Mouse (Mus musculus): Measurements from ENCODE around the gene Cdk19. TPM values are rescaled to one million over a fixed set of nuclear protein-coding genes. Genes with fewer than 3 reads are reported as not detected.
"Not testable (repeated sequence)": the region's sequence is repeated elsewhere in the genome, so short reads cannot be mapped to it uniquely, and the experiment has no call there.

The Cdk19 gene
- polyA plus RNA-seq, 1 experiment from 2014 or later: 7.3 TPM

- Histone ChIP-seq H3K9me3 (replicated peaks; ENCODE audit: low read length) (no peaks in the 10 kb centered on the region), H3K4me3 (replicated peaks; ENCODE audit: low read depth, low read length) (no peak overlapping the region), H3K4me1 (replicated peaks; ENCODE audit: insufficient read depth, low read length) (peaks cover 6% of the 10 kb centered on the region; the same call in 1 of the 2 replicates), H3K9ac (ENCODE audit: low read depth, low read length) (no peak overlapping the region), H3K36me3 (ENCODE audit: insufficient read depth, low read length) (no peaks in the 10 kb centered on the region), H3K4me2 (ENCODE audit: low read length) (no peak overlapping the region), H3K27ac (no peak overlapping the region), H3K27me3 (ENCODE audit: insufficient read depth, low read length) (no peaks in the 10 kb centered on the region)
- DNase-seq (ENCODE audit: low spot score): no peak
- no peak for ATAC-seq (replicated peaks; ENCODE audit: low FRiP score, low read depth)
- WGBS: 74% methylated on average over 2 of the region's 2 CpGs
- TF ChIP-seq CTCF (IDR thresholded peaks at IDR 0.05; ENCODE audit: low read depth): no peak
These were observed 82.4 kb downstream of the Cdk19 start for GRCm38 (mm10) chr10:40421724-40422123.

DNA sequence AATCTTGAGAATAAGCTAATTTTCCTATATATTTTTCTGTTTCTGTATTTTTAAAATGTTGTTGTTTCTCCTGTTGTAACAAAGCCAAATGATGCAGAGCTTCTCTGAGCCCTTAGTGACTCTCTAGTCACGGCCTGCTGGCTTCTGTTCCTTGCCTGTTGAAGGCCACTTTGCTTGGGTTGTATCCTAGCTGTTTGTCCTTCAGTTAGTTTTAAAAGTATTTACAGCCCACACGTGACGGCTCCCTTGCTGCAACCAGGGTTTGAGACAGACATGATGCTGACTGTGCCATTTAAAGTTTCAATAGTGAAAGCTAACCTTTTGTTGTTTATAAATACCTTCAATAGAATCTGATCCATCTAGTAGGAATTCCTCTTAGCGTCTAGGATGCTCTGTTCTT lies 83.3 kb downstream of the Cdk19 start:
- no peak for ATAC-seq (replicated peaks; ENCODE audit: low FRiP score, low read depth)
- WGBS: 32% methylated on average over 4 of the region's 4 CpGs
- no peak overlapping the region for H3K9ac ChIP-seq (ENCODE audit: low read depth, low read length)

DNA sequence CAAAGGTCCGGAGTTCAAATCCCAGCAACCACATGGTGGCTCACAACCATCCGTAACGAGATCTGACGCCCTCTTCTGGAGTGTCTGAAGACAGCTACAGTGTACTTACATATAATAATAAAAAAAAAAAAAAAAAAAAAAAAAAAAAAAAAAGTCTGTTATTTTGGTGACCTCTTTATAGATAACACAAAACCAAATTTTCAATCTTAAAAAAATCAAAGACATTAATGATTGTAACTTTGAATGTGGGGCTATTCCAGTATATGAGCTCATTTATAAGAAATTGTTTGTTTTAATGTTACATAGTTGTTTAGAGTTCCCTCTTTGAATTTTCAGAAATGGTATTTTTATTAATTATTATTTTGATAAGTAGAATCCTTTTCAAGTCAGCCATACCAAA lies 85.1 kb downstream of the Cdk19 start:
- H3K36me3 ChIP-seq (ENCODE audit: insufficient read depth, low read length); H3K4me3 ChIP-seq (replicated peaks; ENCODE audit: low read depth, low read length); ATAC-seq (replicated peaks; ENCODE audit: low FRiP score, low read depth); H3K27me3 ChIP-seq (ENCODE audit: insufficient read depth, low read length); H3K4me2 ChIP-seq (ENCODE audit: low read length); H3K4me1 ChIP-seq (replicated peaks; ENCODE audit: insufficient read depth, low read length); DNase-seq (ENCODE audit: low spot score); H3K9ac ChIP-seq (ENCODE audit: low read depth, low read length); H3K9me3 ChIP-seq (replicated peaks; ENCODE audit: low read length); H3K27ac ChIP-seq: not testable (repeated sequence)
- 74% methylated on average over 3 of the region's 4 CpGs for WGBS

More for the DNA sequence above, 83.3 kb downstream of the Cdk19 start:
- no peaks in the 10 kb centered on the region for H3K27me3 ChIP-seq (ENCODE audit: insufficient read depth, low read length)
- no peak overlapping the region for H3K27ac ChIP-seq
- DNase-seq (ENCODE audit: low spot score): no peak
- no peaks in the 10 kb centered on the region for H3K36me3 ChIP-seq (ENCODE audit: insufficient read depth, low read length)
- H3K4me1 ChIP-seq (replicated peaks; ENCODE audit: insufficient read depth, low read length): peaks cover 6% of the 10 kb centered on the region; the same call in 1 of the 2 replicates
- H3K4me3 ChIP-seq (replicated peaks; ENCODE audit: low read depth, low read length): no peak overlapping the region
- no peak for TF ChIP-seq CTCF (IDR thresholded peaks at IDR 0.05; ENCODE audit: low read depth)
- H3K9me3 ChIP-seq (replicated peaks; ENCODE audit: low read length): no peaks in the 10 kb centered on the region
- no peak overlapping the region for H3K4me2 ChIP-seq (ENCODE audit: low read length)

GRCm38 (mm10) chr10:40425243-40426095 lies 86.1 kb downstream of the Cdk19 start:
- DNase-seq (ENCODE audit: low spot score): no peak
- TF ChIP-seq CTCF (IDR thresholded peaks at IDR 0.05; ENCODE audit: low read depth): no peak

GRCm38 (mm10) chr10:40426096-40426450 lies 86.7 kb downstream of the Cdk19 start:
- H3K9ac ChIP-seq (ENCODE audit: low read depth, low read length): no peak overlapping the region
- H3K4me1 ChIP-seq (replicated peaks; ENCODE audit: insufficient read depth, low read length): peaks cover 6% of the 10 kb centered on the region; the same call in 1 of the 2 replicates
- H3K27ac ChIP-seq: no peak overlapping the region
- ATAC-seq (replicated peaks; ENCODE audit: low FRiP score, low read depth) (no peak), DNase-seq (ENCODE audit: low spot score) (no peak)
- no peaks in the 10 kb centered on the region for H3K27me3 ChIP-seq (ENCODE audit: insufficient read depth, low read length)
- H3K4me2 ChIP-seq (ENCODE audit: low read length): no peak overlapping the region
- H3K36me3 ChIP-seq (ENCODE audit: insufficient read depth, low read length): no peaks in the 10 kb centered on the region
- H3K4me3 ChIP-seq (replicated peaks; ENCODE audit: low read depth, low read length): no peak overlapping the region
- H3K9me3 ChIP-seq (replicated peaks; ENCODE audit: low read length): no peaks in the 10 kb centered on the region
- TF ChIP-seq CTCF (IDR thresholded peaks at IDR 0.05; ENCODE audit: low read depth): no peak
- 50% methylated on average over 6 of the region's 6 CpGs for WGBS

More at GRCm38 (mm10) chr10:40425243-40426095, 86.1 kb downstream of the Cdk19 start:
- no peak overlapping the region for H3K27ac ChIP-seq
- H3K9me3 ChIP-seq (replicated peaks; ENCODE audit: low read length): no peaks in the 10 kb centered on the region
- no peak overlapping the region for H3K9ac ChIP-seq (ENCODE audit: low read depth, low read length)
- WGBS: 31% methylated on average over 18 of the region's 18 CpGs
- H3K4me1 ChIP-seq (replicated peaks; ENCODE audit: insufficient read depth, low read length): peaks cover 6% of the 10 kb centered on the region; the same call in 1 of the 2 replicates
- no peaks in the 10 kb centered on the region for H3K27me3 ChIP-seq (ENCODE audit: insufficient read depth, low read length)
- peak overlapping the region; percentile 28 for H3K4me2 ChIP-seq (ENCODE audit: low read length)
- no peak for ATAC-seq (replicated peaks; ENCODE audit: low FRiP score, low read depth)
- no peak overlapping the region for H3K4me3 ChIP-seq (replicated peaks; ENCODE audit: low read depth, low read length)
- no peaks in the 10 kb centered on the region for H3K36me3 ChIP-seq (ENCODE audit: insufficient read depth, low read length)

GRCm38 (mm10) chr10:40428633-40429032 lies 89.3 kb downstream of the Cdk19 start:
- Histone ChIP-seq H3K4me3 (replicated peaks; ENCODE audit: low read depth, low read length) (no peak overlapping the region), H3K9ac (ENCODE audit: low read depth, low read length) (no peak overlapping the region), H3K4me1 (replicated peaks; ENCODE audit: insufficient read depth, low read length) (peaks cover 6% of the 10 kb centered on the region; the same call in 1 of the 2 replicates), H3K9me3 (replicated peaks; ENCODE audit: low read length) (no peaks in the 10 kb centered on the region), H3K27ac (no peak overlapping the region), H3K27me3 (ENCODE audit: insufficient read depth, low read length) (no peaks in the 10 kb centered on the region), H3K4me2 (ENCODE audit: low read length) (no peak overlapping the region), H3K36me3 (ENCODE audit: insufficient read depth, low read length) (no peaks in the 10 kb centered on the region)
- no peak for ATAC-seq (replicated peaks; ENCODE audit: low FRiP score, low read depth)
- 74% methylated on average over 6 of the region's 6 CpGs for WGBS
- DNase-seq (ENCODE audit: low spot score): no peak
- TF ChIP-seq CTCF (IDR thresholded peaks at IDR 0.05; ENCODE audit: low read depth): no peak

Data from kidney, postnatal 0 days (tissue).